Mouse (Mus musculus) CH12.LX (cell line): ENCODE measurements around the gene Fasl.

Experiments used
- CTCF ChIP-seq, 2 experiments: IDR thresholded peaks in 1 of 2; conservative IDR thresholded peaks in 1 of 2; 2 replicates each; pipeline ENCODE4 v1.5.1; 2011 to 2012; ENCODE audit warnings: low read depth in 2 of 2, low read length in 2 of 2, improper control_type of control experiment in 1 of 2, inconsistent platforms in 1 of 2, mild to moderate bottlenecking in 1 of 2, moderate library complexity in 1 of 2
- E2F4 ChIP-seq: IDR thresholded peaks from 2 replicates; pipeline ENCODE4 v1.6.1; 2011; ENCODE audit warnings: low read depth, low read length, improper control_type of control experiment; ENCODE audit not compliant: insufficient replicate concordance
- ETS1 ChIP-seq: conservative IDR thresholded peaks from 2 replicates; pipeline ENCODE4 v1.6.1; 2012; ENCODE audit warnings: low read depth, mild to moderate bottlenecking, inconsistent platforms, low read length, improper control_type of control experiment, moderate library complexity
- HCFC1 ChIP-seq: IDR thresholded peaks from 2 replicates; pipeline ENCODE4 v1.6.1; 2012; ENCODE audit warnings: low read depth, mild to moderate bottlenecking, inconsistent platforms, low read length, improper control_type of control experiment
- JUND ChIP-seq: conservative IDR thresholded peaks from 2 replicates; pipeline ENCODE4 v1.6.1; 2011; ENCODE audit warnings: low read depth, low read length, improper control_type of control experiment
- POLR2A ChIP-seq: IDR thresholded peaks from 2 replicates; pipeline ENCODE4 v1.6.1; 2011; ENCODE audit warnings: low read depth, mild to moderate bottlenecking, improper control_type of control experiment, low read length
- POLR2AphosphoS2 ChIP-seq: IDR thresholded peaks from 2 replicates; pipeline ENCODE4 v1.6.1; 2011; ENCODE audit warnings: low read depth, low read length, improper control_type of control experiment
- RAD21 ChIP-seq: IDR thresholded peaks from 2 replicates; pipeline ENCODE4 v1.6.1; 2011; ENCODE audit warnings: low read depth, mild to moderate bottlenecking, low read length, improper control_type of control experiment, moderate library complexity
- UBTF ChIP-seq: IDR thresholded peaks from 2 replicates; pipeline ENCODE4 v1.6.1; 2012; ENCODE audit warnings: low read depth, mild to moderate bottlenecking, inconsistent platforms, low read length, improper control_type of control experiment, moderate library complexity
- ZNF384 ChIP-seq: IDR thresholded peaks from 2 replicates; pipeline ENCODE4 v1.6.1; 2012; ENCODE audit warnings: low read depth, low read length, improper control_type of control experiment, inconsistent platforms

DNA sequence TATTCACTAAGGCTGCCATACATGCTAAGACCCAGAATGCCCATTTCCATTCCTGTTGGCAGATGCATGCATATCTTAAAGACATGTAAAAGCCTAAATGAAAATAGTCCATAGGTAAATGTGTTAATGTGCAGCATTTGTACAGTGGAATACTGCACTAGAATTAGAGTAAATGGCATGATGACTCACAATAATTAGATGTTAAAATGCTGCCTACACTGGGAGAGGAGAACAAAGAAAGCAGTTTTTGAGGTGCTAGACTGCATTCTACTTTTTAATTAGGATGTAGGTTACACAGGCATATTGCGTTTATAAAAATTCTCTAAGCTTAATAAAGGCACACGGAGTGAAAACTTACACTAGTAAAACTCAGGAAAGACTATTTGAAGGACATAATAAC is 38.4 kb upstream of the Fasl start:
- TF ChIP-seq JUND (no peak), ZNF384 (no peak), CTCF (conservative IDR thresholded peaks at IDR 0.05 in 1 of 2, IDR thresholded peaks at IDR 0.05 in 1 of 2; ENCODE audit: low read depth in 2 of 2, low read length in 2 of 2) (no peak), UBTF (no peak), POLR2A (no peak), RAD21 (no peak), HCFC1 (no peak), POLR2AphosphoS2 (no peak), ETS1 (no peak), E2F4 (no peak)
